Mouse (Mus musculus) liver, embryonic 16.5 days (tissue): ENCODE measurements around the gene Eef1akmt2. TPM values are rescaled to one million over a fixed set of nuclear protein-coding genes. Genes with fewer than 3 reads are reported as not detected.

Experiments used
- ATAC-seq: fragments of 200-750 bp; cut with Nextera tagmentation; 2 replicates; pipeline ENCODE4 v1.8.0; 2017; ENCODE audit warnings: low read depth, mild to moderate bottlenecking, moderate number of reproducible peaks, moderate library complexity
- H3K27ac ChIP-seq: fragments of 300-500 bp; sonication (generic); 2 replicates; pipeline ENCODE4 v1.5.1; 2014; ENCODE audit warnings: mild to moderate bottlenecking, low read length
- H3K27me3 ChIP-seq: fragments of 300-500 bp; sonication (generic); 2 replicates; pipeline ENCODE4 v1.6.1; 2014; ENCODE audit warnings: low read depth, low read length, mixed read lengths; ENCODE audit not compliant: control insufficient read depth, insufficient read depth
- H3K36me3 ChIP-seq: fragments of 300-500 bp; sonication (generic); 2 replicates; pipeline ENCODE4 v1.6.1; 2014; ENCODE audit warnings: mild to moderate bottlenecking; ENCODE audit not compliant: control insufficient read depth, insufficient read depth
- H3K4me1 ChIP-seq: fragments of 300-500 bp; sonication (generic); 2 replicates; pipeline ENCODE4 v1.6.1; 2014; ENCODE audit warnings: low read depth, low read length, mixed read lengths; ENCODE audit not compliant: control insufficient read depth
- H3K4me2 ChIP-seq: fragments of 300-500 bp; sonication (generic); 2 replicates; pipeline ENCODE4 v1.6.1; 2014; ENCODE audit warnings: low read depth, low read length, mixed read lengths
- H3K4me3 ChIP-seq: fragments of 300-500 bp; sonication (generic); 2 replicates; pipeline ENCODE4 v1.5.1; 2014; ENCODE audit warnings: low read depth, mild to moderate bottlenecking, low read length
- H3K9ac ChIP-seq: fragments of 300-500 bp; sonication (generic); 2 replicates; pipeline ENCODE4 v1.6.1; 2014; ENCODE audit warnings: low read depth, low read length
- H3K9me3 ChIP-seq: fragments of 300-500 bp; sonication (generic); replicated peaks from 2 replicates; pipeline ENCODE4 v1.6.1; 2016; ENCODE audit warnings: low read length; ENCODE audit not compliant: control insufficient read depth
- WGBS: fragments of 180-500 bp; shearing (Covaris S2); extraction: QIAGEN DNeasy Blood & Tissue Kit; methylation state at CpG from one replicate; pipeline ENCODE4 v1.1.7; 2014; ENCODE audit not compliant: insufficient replicate concordance; 5-methylcytosine and 5-hydroxymethylcytosine counted together
- polyA plus RNA-seq: library from polyadenylated mRNA; unstranded; fragments of >200 nt; fragmentation: Nextera tagmentation; extraction: Ambion mirVana; gene quantifications from 2 replicates; pipeline ENCODE4 v1.2.1, GENCODE M21; 2015

Gene Eef1akmt2
- 12.5 and 16.2 TPM in 2 replicates for polyA plus RNA-seq

GRCm38 (mm10) chr7:132852173-132852844, at the start of gene Eef1akmt2:
TSS of gene Eef1akmt2 (minus strand) at chr7:132852673.
- under 1% methylated on average over 37 of the region's 37 CpGs for WGBS
- no peaks in the 10 kb centered on the region for H3K36me3 ChIP-seq
- peak; percentile 91 for ATAC-seq

GRCm38 (mm10) chr7:132900826-132901531, 48.5 kb upstream of the Eef1akmt2 start:
- Histone ChIP-seq H3K9me3 (no peaks in the 10 kb centered on the region), H3K4me3 (no peak overlapping the region), H3K4me1 (no peaks in the 10 kb centered on the region), H3K27ac (no peak overlapping the region), H3K27me3 (no peaks in the 10 kb centered on the region), H3K36me3 (no peaks in the 10 kb centered on the region), H3K9ac (no peak overlapping the region), H3K4me2 (no peak overlapping the region)
- WGBS, result 34% methylated on average over 2 of the region's 2 CpGs
- no peak for ATAC-seq

More at GRCm38 (mm10) chr7:132852173-132852844, at the start of gene Eef1akmt2:
- Histone ChIP-seq H3K27me3 (no peaks in the 10 kb centered on the region), H3K27ac (peak within 1 kb of the TSS; percentile 90), H3K4me1 (peaks cover 8% of the 10 kb centered on the region), H3K4me2 (peak within 1 kb of the TSS; percentile 74), H3K9me3 (no peaks in the 10 kb centered on the region), H3K4me3 (peak within 1 kb of the TSS; percentile 83), H3K9ac (peak within 1 kb of the TSS; percentile 86)

GRCm38 (mm10) chr7:132898234-132898633, 45.8 kb upstream of the Eef1akmt2 start:
- no peaks in the 10 kb centered on the region for H3K4me1 ChIP-seq
- 66% methylated on average over 2 of the region's 2 CpGs for WGBS
- no peak for ATAC-seq
- H3K27me3 ChIP-seq, result no peaks in the 10 kb centered on the region
- no peak overlapping the region for H3K27ac ChIP-seq
- H3K9ac ChIP-seq, result no peak overlapping the region
- no peaks in the 10 kb centered on the region for H3K9me3 ChIP-seq
- no peak overlapping the region for H3K4me2 ChIP-seq
- H3K4me3 ChIP-seq, result no peak overlapping the region
- H3K36me3 ChIP-seq, result no peaks in the 10 kb centered on the region

- Histone ChIP-seq H3K9ac (no peak overlapping the region), H3K27me3 (no peaks in the 10 kb centered on the region), H3K27ac (no peak overlapping the region), H3K4me2 (no peak overlapping the region), H3K4me3 (no peak overlapping the region), H3K4me1 (no peaks in the 10 kb centered on the region), H3K9me3 (no peaks in the 10 kb centered on the region), H3K36me3 (no peaks in the 10 kb centered on the region)
- WGBS, result 75% methylated on average over 10 of the region's 10 CpGs
- ATAC-seq, result no peak
These were observed 44.8 kb upstream of the Eef1akmt2 start for GRCm38 (mm10) chr7:132897258-132897657.

GRCm38 (mm10) chr7:132896206-132896815, 43.8 kb upstream of the Eef1akmt2 start:
- Histone ChIP-seq H3K36me3 (no peaks in the 10 kb centered on the region), H3K9ac (no peak overlapping the region), H3K27ac (no peak overlapping the region), H3K4me1 (no peaks in the 10 kb centered on the region), H3K27me3 (no peaks in the 10 kb centered on the region), H3K9me3 (no peaks in the 10 kb centered on the region), H3K4me2 (no peak overlapping the region), H3K4me3 (no peak overlapping the region)
- 66% methylated on average over 9 of the region's 9 CpGs for WGBS
- ATAC-seq, result no peak

GRCm38 (mm10) chr7:132894841-132895555, 42.5 kb upstream of the Eef1akmt2 start:
- H3K4me1 ChIP-seq, result no peaks in the 10 kb centered on the region
- H3K27me3 ChIP-seq, result no peaks in the 10 kb centered on the region
- no peak for ATAC-seq
- WGBS, result 65% methylated on average over 7 of the region's 7 CpGs
- H3K9ac ChIP-seq, result no peak overlapping the region
- H3K27ac ChIP-seq, result no peak overlapping the region
- no peak overlapping the region for H3K4me2 ChIP-seq
- no peaks in the 10 kb centered on the region for H3K9me3 ChIP-seq
- H3K36me3 ChIP-seq, result no peaks in the 10 kb centered on the region
- H3K4me3 ChIP-seq, result no peak overlapping the region

GRCm38 (mm10) chr7:132893336-132893735, 40.9 kb upstream of the Eef1akmt2 start:
- ATAC-seq, result no peak
- no peaks in the 10 kb centered on the region for H3K9me3 ChIP-seq
- no peaks in the 10 kb centered on the region for H3K36me3 ChIP-seq
- no peak overlapping the region for H3K27ac ChIP-seq
- no peaks in the 10 kb centered on the region for H3K4me1 ChIP-seq
- no peak overlapping the region for H3K4me3 ChIP-seq
- H3K9ac ChIP-seq, result no peak overlapping the region
- no peaks in the 10 kb centered on the region for H3K27me3 ChIP-seq
- 63% methylated on average over 1 of the region's 1 CpGs for WGBS
- no peak overlapping the region for H3K4me2 ChIP-seq

GRCm38 (mm10) chr7:132892806-132893205, 40.3 kb upstream of the Eef1akmt2 start:
- H3K9me3 ChIP-seq, result no peaks in the 10 kb centered on the region
- no peak for ATAC-seq
- no peak overlapping the region for H3K27ac ChIP-seq
- WGBS, result 63% methylated on average over 7 of the region's 7 CpGs
- H3K36me3 ChIP-seq, result no peaks in the 10 kb centered on the region
- no peak overlapping the region for H3K4me2 ChIP-seq
- no peaks in the 10 kb centered on the region for H3K27me3 ChIP-seq
- H3K4me3 ChIP-seq, result no peak overlapping the region
- peaks cover 2% of the 10 kb centered on the region for H3K4me1 ChIP-seq
- no peak overlapping the region for H3K9ac ChIP-seq
